15 mouse cellular contexts compared by ENCODE assay signal in the genomic region with DNA sequence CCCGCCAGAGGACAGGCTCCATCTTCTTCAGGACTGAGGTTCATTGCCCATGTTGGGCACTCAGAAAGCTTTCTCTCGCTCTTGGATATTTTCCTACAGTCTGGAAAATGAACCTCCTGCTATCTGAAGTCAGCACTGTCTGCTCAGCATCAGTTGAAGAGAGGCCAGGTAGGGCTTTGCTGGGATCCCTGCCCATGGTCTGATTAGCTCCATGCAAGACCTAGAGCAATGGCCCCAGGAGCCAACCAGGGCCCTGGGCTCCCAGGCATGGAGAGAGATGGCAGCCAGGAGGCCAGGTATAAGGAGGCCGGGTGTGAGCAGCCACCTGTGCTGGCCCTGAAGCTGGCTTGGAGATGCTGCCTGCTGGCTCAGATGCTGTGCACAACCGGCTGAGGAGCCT.
DNase-seq lines count a peak whose midpoint lies in the region; ATAC-seq and TF ChIP-seq lines count a peak whose summit lies in the region.
"Had no signal": no experiment of that assay in that cellular context is flagged by ENCODE, and none has a peak within 500 bp of the region (broad histone marks: within the 10 kb centered on the region; RNA-seq: fewer than 3 reads in every experiment).

No protein-coding gene starts in this region.

- H3K36me3 ChIP-seq in hindbrain, embryonic 15.5 days, result no peaks in the 10 kb centered on the region
- no peaks in the 10 kb centered on the region for H3K36me3 ChIP-seq in hindbrain, embryonic 11.5 days (ENCODE audit: control insufficient read depth, insufficient read depth, low read length)
- no peaks in the 10 kb centered on the region for H3K36me3 ChIP-seq in hindbrain, postnatal 0 days (ENCODE audit: insufficient read depth, low read length)
- H3K36me3 ChIP-seq: embryonic facial prominence, embryonic 10.5 days had no signal

- H3K9ac ChIP-seq in hindbrain, embryonic 15.5 days, result no peak overlapping the region
- no peak overlapping the region for H3K9ac ChIP-seq in hindbrain, embryonic 11.5 days (ENCODE audit: low read depth, low read length)
- H3K9ac ChIP-seq in hindbrain, postnatal 0 days (replicated peaks; ENCODE audit: low read length), result no peak overlapping the region
- H3K9ac ChIP-seq: liver, postnatal 0 days had no signal

- DNase-seq in hindbrain, embryonic 11.5 days (ENCODE audit: low spot score), result no peak
- DNase-seq in cerebellum, adult 11-12 months, result peak; percentile 87
- peak; percentile 75 for DNase-seq in cerebellum, adult 8-10 months
- no peak for DNase-seq in hindbrain, postnatal 0 days (ENCODE audit: low spot score)
- no peak for DNase-seq in adipocyte (ENCODE audit: low spot score)
- DNase-seq in gastrocnemius, postnatal 10 days, result no peak
- DNase-seq: gastrocnemius, postnatal 36 days; heart, postnatal 14 days; layer of hippocampus, postnatal 36 days; liver; liver, postnatal 0 days; right cerebral cortex, postnatal 25 days had no signal

- H3K4me3 ChIP-seq in hindbrain, embryonic 15.5 days, result no peak overlapping the region
- H3K4me3 ChIP-seq in hindbrain, embryonic 11.5 days (ENCODE audit: low read depth, low read length), result no peak overlapping the region
- no peak overlapping the region for H3K4me3 ChIP-seq in hindbrain, postnatal 0 days (ENCODE audit: low read length)
- H3K4me3 ChIP-seq: embryonic facial prominence, embryonic 10.5 days had no signal

- no peak for TF ChIP-seq CTCF in hindbrain, postnatal 0 days (IDR thresholded peaks at IDR 0.05; ENCODE audit: low read depth)

- H3K27ac ChIP-seq in hindbrain, embryonic 15.5 days (replicated peaks), result peak overlapping the region; percentile 47; the same call in 1 of the 2 replicates
- H3K27ac ChIP-seq in hindbrain, embryonic 11.5 days (ENCODE audit: low read depth, low read length), result no peak overlapping the region
- 0 out of 2 replicates have a peak overlapping the region, but pooled peaks have one; percentile 16 for H3K27ac ChIP-seq in hindbrain, postnatal 0 days
- H3K27ac ChIP-seq: embryonic facial prominence, embryonic 10.5 days had no signal

- WGBS in hindbrain, embryonic 15.5 days, result 61% methylated on average over 4 of the region's 4 CpGs
- WGBS in hindbrain, embryonic 11.5 days, result 71% methylated on average over 4 of the region's 4 CpGs
- 49% methylated on average over 4 of the region's 4 CpGs for WGBS in hindbrain, postnatal 0 days

- H3K4me1 ChIP-seq in hindbrain, embryonic 15.5 days (replicated peaks), result peaks cover 69% of the 10 kb centered on the region
- peaks cover 3% of the 10 kb centered on the region for H3K4me1 ChIP-seq in hindbrain, embryonic 11.5 days (replicated peaks; ENCODE audit: control insufficient read depth, insufficient read depth, low read length)
- peaks cover 30% of the 10 kb centered on the region for H3K4me1 ChIP-seq in hindbrain, postnatal 0 days (ENCODE audit: insufficient read depth, low read length)

- ATAC-seq in hindbrain, embryonic 15.5 days (ENCODE audit: low FRiP score, low read depth), result no peak
- no peak for ATAC-seq in hindbrain, embryonic 11.5 days (ENCODE audit: low FRiP score)
- ATAC-seq in hindbrain, postnatal 0 days, result no peak
- ATAC-seq: liver, postnatal 0 days had no signal

- no peaks in the 10 kb centered on the region for H3K27me3 ChIP-seq in hindbrain, embryonic 15.5 days
- no peaks in the 10 kb centered on the region for H3K27me3 ChIP-seq in hindbrain, embryonic 11.5 days (ENCODE audit: control insufficient read depth, insufficient read depth, low read length)
- H3K27me3 ChIP-seq in hindbrain, postnatal 0 days (ENCODE audit: insufficient read depth, low read length), result no peaks in the 10 kb centered on the region

- H3K9me3 ChIP-seq in hindbrain, embryonic 15.5 days, result no peaks in the 10 kb centered on the region
- H3K9me3 ChIP-seq in hindbrain, embryonic 11.5 days (ENCODE audit: control insufficient read depth, low read length), result no peaks in the 10 kb centered on the region
- peaks cover 2% of the 10 kb centered on the region; the same call in 1 of the 2 replicates for H3K9me3 ChIP-seq in hindbrain, postnatal 0 days (ENCODE audit: low read length)

- H3K4me2 ChIP-seq in hindbrain, embryonic 15.5 days, result no peak overlapping the region
- no peak overlapping the region for H3K4me2 ChIP-seq in hindbrain, embryonic 11.5 days (replicated peaks; ENCODE audit: low read depth, low read length)
- no peak overlapping the region for H3K4me2 ChIP-seq in hindbrain, postnatal 0 days (ENCODE audit: low read depth, low read length)
- H3K4me2 ChIP-seq: heart, embryonic 11.5 days had no signal

Comparison
In these comparisons a context has a peak if more than half of its experiments do, and no peak if none do; other contexts are left out.
1. DNase-seq: peak in cerebellum, adult 11-12 months (single experiment) and cerebellum, adult 8-10 months (single experiment); none in hindbrain, embryonic 11.5 days (single experiment), hindbrain, postnatal 0 days (single experiment), adipocyte (single experiment) and gastrocnemius, postnatal 10 days (single experiment).